Mouse (Mus musculus): ENCODE results near the gene Ifna16. TPM values are rescaled to one million over a fixed set of nuclear protein-coding genes. Genes with fewer than 3 reads are reported as not detected.

Ifna16 gene
- polyA plus RNA-seq, 1 experiment from 2014 or later, result not detected

DNA sequence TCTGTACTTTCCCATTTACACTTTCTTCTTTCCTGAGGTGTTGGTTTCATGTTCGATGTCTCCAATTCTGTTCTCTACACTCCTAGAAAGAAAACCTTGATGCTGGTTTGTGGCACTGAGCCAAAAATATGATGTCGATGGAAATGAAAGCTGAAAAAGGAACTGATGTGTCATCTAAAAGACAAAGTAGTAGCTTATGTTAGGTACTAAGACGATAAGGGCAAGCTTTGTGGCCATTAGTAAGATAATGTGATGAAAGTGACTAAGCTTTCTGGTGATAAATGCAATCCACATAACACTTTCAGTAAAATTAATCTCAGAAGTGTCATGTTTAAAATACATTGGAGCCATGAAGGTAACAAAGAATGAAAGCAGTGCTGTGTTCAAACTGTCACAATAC is 4.6 kb upstream of the Ifna16 start:
- no peak overlapping the region for H3K9ac ChIP-seq (ENCODE audit: low read length)
- DNase-seq (ENCODE audit: low spot score) (no peak), ATAC-seq (replicated peaks; ENCODE audit: low FRiP score) (no peak)
- H3K27me3 ChIP-seq (ENCODE audit: control insufficient read depth, insufficient read depth, low read length), result no peaks in the 10 kb centered on the region
- no peak overlapping the region for H3K4me3 ChIP-seq (ENCODE audit: low read depth, low read length)
- H3K9me3 ChIP-seq (ENCODE audit: control insufficient read depth, low read length), result no peaks in the 10 kb centered on the region
- H3K4me1 ChIP-seq (replicated peaks; ENCODE audit: control insufficient read depth, insufficient read depth, low read length), result no peaks in the 10 kb centered on the region
- H3K36me3 ChIP-seq (ENCODE audit: control insufficient read depth, insufficient read depth, low read length), result no peaks in the 10 kb centered on the region
- H3K27ac ChIP-seq (ENCODE audit: low read depth, low read length), result no peak overlapping the region
- 80% methylated on average over 3 of the region's 3 CpGs for WGBS
- no peak overlapping the region for H3K4me2 ChIP-seq (ENCODE audit: low read depth, low read length, severe bottlenecking)

DNA sequence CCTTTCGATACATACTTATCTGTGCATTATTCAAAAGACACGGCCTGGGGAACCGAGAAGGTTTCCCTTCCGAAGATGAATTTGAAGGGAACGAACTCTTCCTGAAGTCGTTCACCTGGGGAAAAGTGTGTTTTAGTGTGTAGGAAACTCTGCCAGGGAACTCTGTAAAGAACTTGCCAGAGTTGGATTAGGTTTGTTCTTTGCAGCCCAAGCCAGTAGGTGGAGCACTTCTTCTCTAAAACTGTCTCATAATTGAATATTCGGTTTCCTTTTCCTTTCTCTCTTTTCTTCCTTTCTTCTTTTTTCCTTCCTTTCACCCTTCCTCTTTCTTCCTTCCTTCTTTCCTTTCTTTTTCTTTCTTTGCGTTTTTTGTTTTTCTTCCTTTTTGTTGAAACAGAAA is 3.6 kb upstream of the Ifna16 start:
- Histone ChIP-seq H3K9me3 (ENCODE audit: control insufficient read depth, low read length) (no peaks in the 10 kb centered on the region), H3K36me3 (ENCODE audit: control insufficient read depth, insufficient read depth, low read length) (no peaks in the 10 kb centered on the region), H3K4me2 (ENCODE audit: low read depth, low read length, severe bottlenecking) (no peak overlapping the region), H3K9ac (ENCODE audit: low read length) (no peak overlapping the region), H3K27me3 (ENCODE audit: control insufficient read depth, insufficient read depth, low read length) (no peaks in the 10 kb centered on the region), H3K4me1 (replicated peaks; ENCODE audit: control insufficient read depth, insufficient read depth, low read length) (no peaks in the 10 kb centered on the region), H3K4me3 (ENCODE audit: low read depth, low read length) (no peak overlapping the region), H3K27ac (ENCODE audit: low read depth, low read length) (no peak overlapping the region)
- 54% methylated on average over 8 of the region's 8 CpGs for WGBS
- no peak for DNase-seq (ENCODE audit: low spot score)
- ATAC-seq (replicated peaks; ENCODE audit: low FRiP score), result no peak

DNA sequence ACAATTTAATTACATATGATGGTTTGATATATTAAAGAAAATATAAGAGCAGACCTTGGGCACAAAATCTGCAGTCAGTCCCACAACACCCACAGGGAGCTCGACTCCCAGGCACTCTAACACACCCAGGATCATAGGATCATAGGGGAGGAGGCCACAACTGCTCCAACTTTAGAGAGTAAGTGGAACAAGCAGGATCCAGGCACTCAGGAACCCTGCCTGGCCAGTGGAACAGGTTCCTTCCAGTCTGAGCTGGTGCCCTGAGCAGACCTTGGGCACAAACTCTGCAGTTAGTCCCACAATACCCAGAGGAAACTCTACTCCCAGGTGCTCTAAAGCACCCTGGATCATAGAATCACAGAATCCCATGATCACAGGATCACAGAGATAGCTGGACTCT is 21.3 kb downstream of the Ifna16 start:
- WGBS, result 68% methylated on average over 1 of the region's 1 CpGs
- H3K27ac ChIP-seq (ENCODE audit: low read depth, low read length), result no peak overlapping the region
- no peak overlapping the region for H3K4me3 ChIP-seq (ENCODE audit: low read depth, low read length)

DNA sequence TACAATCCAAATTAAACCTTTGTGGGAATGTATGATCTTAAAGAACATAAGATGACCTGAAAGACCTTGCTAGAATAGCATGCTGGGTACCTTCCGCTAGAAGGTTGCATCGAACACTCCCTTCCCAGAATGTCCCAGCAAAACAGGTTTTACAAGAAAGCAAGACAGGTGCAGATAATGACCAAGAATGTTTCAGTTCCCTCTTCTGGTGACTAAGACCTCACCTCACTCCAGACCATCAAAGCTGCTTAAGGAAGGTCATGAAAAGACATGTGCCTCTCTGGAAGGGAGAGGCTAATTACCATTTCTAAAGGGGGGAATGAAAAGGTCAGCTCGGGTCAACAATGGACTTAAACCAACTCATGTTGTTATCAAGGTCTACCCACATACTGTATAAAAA is 23.1 kb downstream of the Ifna16 start:
- WGBS, result 69% methylated on average over 3 of the region's 3 CpGs
- ATAC-seq (replicated peaks; ENCODE audit: low FRiP score), result no peak

More for the DNA sequence above, 21.3 kb downstream of the Ifna16 start:
- H3K4me2 ChIP-seq (ENCODE audit: low read depth, low read length, severe bottlenecking), result no peak overlapping the region
- ATAC-seq (replicated peaks; ENCODE audit: low FRiP score) (no peak), DNase-seq (ENCODE audit: low spot score) (no peak)
- no peaks in the 10 kb centered on the region for H3K36me3 ChIP-seq (ENCODE audit: control insufficient read depth, insufficient read depth, low read length)
- H3K27me3 ChIP-seq (ENCODE audit: control insufficient read depth, insufficient read depth, low read length), result no peaks in the 10 kb centered on the region
- no peaks in the 10 kb centered on the region for H3K9me3 ChIP-seq (ENCODE audit: control insufficient read depth, low read length)
- no peak overlapping the region for H3K9ac ChIP-seq (ENCODE audit: low read length)
- no peaks in the 10 kb centered on the region for H3K4me1 ChIP-seq (replicated peaks; ENCODE audit: control insufficient read depth, insufficient read depth, low read length)

DNA sequence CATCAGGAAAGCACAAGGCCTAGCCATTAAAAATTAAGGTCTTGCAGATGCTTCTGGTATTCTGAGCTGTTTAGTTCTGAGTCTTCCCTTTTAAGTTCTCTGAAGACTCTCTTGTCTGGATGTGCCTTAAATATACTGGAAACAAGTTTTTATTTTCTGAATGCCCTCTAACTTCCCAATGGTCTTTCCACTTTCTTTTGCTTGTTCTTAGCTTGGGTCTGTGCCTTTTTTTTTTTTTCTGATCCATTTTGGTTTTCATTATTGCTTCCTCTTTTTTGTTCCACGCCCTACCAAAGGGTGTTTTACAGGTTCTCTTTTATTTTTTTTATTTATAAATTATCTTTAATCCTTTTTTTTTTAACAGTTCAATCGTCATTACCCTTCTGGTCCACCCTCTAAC is 32.4 kb downstream of the Ifna16 start, which contains the start of gene Ifna13:
Gene Ifna13 (minus strand): TSS at position 101 of the 400 bp plus-strand sequence.
- Histone ChIP-seq H3K4me3 (ENCODE audit: low read depth, low read length) (no peak within 1 kb of the TSS), H3K36me3 (ENCODE audit: control insufficient read depth, insufficient read depth, low read length) (no peaks in the 10 kb centered on the region), H3K4me2 (ENCODE audit: low read depth, low read length, severe bottlenecking) (no peak within 1 kb of the TSS), H3K9ac (ENCODE audit: low read length) (no peak within 1 kb of the TSS), H3K4me1 (replicated peaks; ENCODE audit: control insufficient read depth, insufficient read depth, low read length) (no peaks in the 10 kb centered on the region), H3K27ac (ENCODE audit: low read depth, low read length) (no peak within 1 kb of the TSS), H3K9me3 (ENCODE audit: control insufficient read depth, low read length) (no peaks in the 10 kb centered on the region), H3K27me3 (ENCODE audit: control insufficient read depth, insufficient read depth, low read length) (no peaks in the 10 kb centered on the region)
- WGBS, result 46% methylated on average over 2 of the region's 2 CpGs
- ATAC-seq (replicated peaks; ENCODE audit: low FRiP score) (no peak), DNase-seq (ENCODE audit: low spot score) (no peak)

More for the DNA sequence above, 23.1 kb downstream of the Ifna16 start:
- no peak overlapping the region for H3K4me3 ChIP-seq (ENCODE audit: low read depth, low read length)
- H3K4me1 ChIP-seq (replicated peaks; ENCODE audit: control insufficient read depth, insufficient read depth, low read length), result no peaks in the 10 kb centered on the region
- DNase-seq (ENCODE audit: low spot score), result no peak
- no peak overlapping the region for H3K9ac ChIP-seq (ENCODE audit: low read length)
- no peak overlapping the region for H3K27ac ChIP-seq (ENCODE audit: low read depth, low read length)
- no peaks in the 10 kb centered on the region for H3K27me3 ChIP-seq (ENCODE audit: control insufficient read depth, insufficient read depth, low read length)
- H3K36me3 ChIP-seq (ENCODE audit: control insufficient read depth, insufficient read depth, low read length), result no peaks in the 10 kb centered on the region
- no peaks in the 10 kb centered on the region for H3K9me3 ChIP-seq (ENCODE audit: control insufficient read depth, low read length)
- no peak overlapping the region for H3K4me2 ChIP-seq (ENCODE audit: low read depth, low read length, severe bottlenecking)

DNA sequence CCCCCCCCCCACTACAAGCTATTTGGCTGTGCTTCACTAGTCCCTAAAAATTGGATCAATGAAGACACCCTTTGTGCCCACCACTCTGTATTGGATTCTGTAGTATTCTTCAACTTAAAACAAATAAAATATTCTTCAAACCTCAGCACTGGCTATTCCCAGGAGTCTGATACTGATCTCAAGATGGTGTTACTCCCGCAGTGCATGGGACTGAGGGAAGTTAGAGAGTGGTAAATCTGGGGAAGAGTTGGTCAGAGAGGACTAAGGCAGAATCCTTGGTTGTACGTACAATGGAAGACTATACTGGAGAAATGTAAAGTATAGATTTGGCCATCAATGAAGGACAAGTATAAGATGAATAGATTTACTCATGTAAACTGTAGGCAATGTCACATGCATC is 34.2 kb downstream of the Ifna16 start:
- WGBS, result 42% methylated on average over 2 of the region's 2 CpGs
- DNase-seq (ENCODE audit: low spot score) (no peak), ATAC-seq (replicated peaks; ENCODE audit: low FRiP score) (peak; percentile 18; the same call in 1 of the 2 replicates)
- H3K4me3 ChIP-seq (ENCODE audit: low read depth, low read length), result no peak overlapping the region
- H3K4me2 ChIP-seq (ENCODE audit: low read depth, low read length, severe bottlenecking), result no peak overlapping the region
- no peaks in the 10 kb centered on the region for H3K9me3 ChIP-seq (ENCODE audit: control insufficient read depth, low read length)
- no peak overlapping the region for H3K9ac ChIP-seq (ENCODE audit: low read length)
- H3K36me3 ChIP-seq (ENCODE audit: control insufficient read depth, insufficient read depth, low read length), result no peaks in the 10 kb centered on the region
- H3K27ac ChIP-seq (ENCODE audit: low read depth, low read length), result no peak overlapping the region
- no peaks in the 10 kb centered on the region for H3K27me3 ChIP-seq (ENCODE audit: control insufficient read depth, insufficient read depth, low read length)
- H3K4me1 ChIP-seq (replicated peaks; ENCODE audit: control insufficient read depth, insufficient read depth, low read length), result no peaks in the 10 kb centered on the region

DNA sequence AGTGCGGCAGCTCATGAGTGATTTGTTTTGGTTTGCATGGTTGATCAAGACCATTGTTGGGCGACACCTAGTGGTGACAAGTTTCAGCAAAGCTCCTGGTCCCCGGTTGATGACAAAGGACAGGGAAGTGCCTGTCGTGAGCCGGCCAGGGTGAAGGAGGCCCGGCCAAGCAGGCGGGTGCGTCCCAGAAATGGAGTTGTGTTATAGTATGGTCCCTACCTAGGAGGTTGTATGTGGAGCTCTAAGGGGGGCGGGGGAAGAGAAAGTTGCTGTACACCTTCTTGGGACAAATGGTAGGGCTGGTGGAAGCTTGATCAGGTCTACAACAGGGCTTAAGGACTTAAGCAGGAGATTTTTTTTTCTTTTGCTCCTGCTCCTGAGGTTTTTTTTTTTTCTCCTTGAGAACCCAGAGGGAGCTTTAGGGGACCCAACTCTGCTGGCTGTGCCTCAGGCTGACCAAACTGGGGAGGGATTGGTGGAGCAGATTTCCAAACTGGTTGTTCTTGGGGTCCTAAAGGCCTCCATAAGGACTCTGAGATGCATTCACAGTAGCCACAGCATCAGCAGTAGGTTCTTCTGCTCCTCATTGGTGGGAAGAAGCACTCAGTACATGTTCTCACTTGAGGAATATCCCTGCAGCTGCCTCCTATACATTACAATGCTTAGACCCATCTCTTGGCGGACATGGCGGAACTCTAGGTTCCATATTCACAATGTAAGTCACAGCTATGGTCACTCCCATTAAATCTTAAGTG is 35.5 kb downstream of the Ifna16 start:
- no peaks in the 10 kb centered on the region for H3K36me3 ChIP-seq (ENCODE audit: control insufficient read depth, insufficient read depth, low read length)
- no peaks in the 10 kb centered on the region for H3K27me3 ChIP-seq (ENCODE audit: control insufficient read depth, insufficient read depth, low read length)
- no peak overlapping the region for H3K27ac ChIP-seq (ENCODE audit: low read depth, low read length)
- no peaks in the 10 kb centered on the region for H3K4me1 ChIP-seq (replicated peaks; ENCODE audit: control insufficient read depth, insufficient read depth, low read length)
- H3K9me3 ChIP-seq (ENCODE audit: control insufficient read depth, low read length), result no peaks in the 10 kb centered on the region
- H3K4me2 ChIP-seq (ENCODE audit: low read depth, low read length, severe bottlenecking), result no peak overlapping the region; the same call in 1 of the 2 replicates
- ATAC-seq (replicated peaks; ENCODE audit: low FRiP score) (peak; percentile 90), DNase-seq (ENCODE audit: low spot score) (peak; percentile 96)
- no peak overlapping the region for H3K9ac ChIP-seq (ENCODE audit: low read length)
- 22% methylated on average over 11 of the region's 11 CpGs for WGBS
- H3K4me3 ChIP-seq (ENCODE audit: low read depth, low read length), result no peak overlapping the region

DNA sequence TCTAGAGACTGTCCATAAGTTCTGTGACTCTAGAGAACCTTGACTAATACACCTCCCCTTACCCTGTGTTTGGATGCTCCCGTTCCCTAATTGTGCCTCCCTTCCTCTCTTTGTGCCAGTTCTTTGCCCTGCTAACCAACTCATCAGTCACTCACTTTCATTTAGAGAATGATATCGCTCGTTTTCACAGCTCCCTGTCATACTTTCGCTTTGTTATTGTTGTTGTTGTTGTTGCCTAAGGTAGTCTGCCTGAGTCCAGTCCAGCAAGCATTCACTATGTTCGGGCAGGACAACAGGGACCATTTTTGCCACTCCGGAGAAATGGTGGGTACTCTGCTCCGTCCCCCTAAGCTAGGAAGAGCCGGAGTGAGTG is 36.0 kb downstream of the Ifna16 start:
- no peaks in the 10 kb centered on the region for H3K4me1 ChIP-seq (replicated peaks; ENCODE audit: control insufficient read depth, insufficient read depth, low read length)
- H3K9ac ChIP-seq (ENCODE audit: low read length), result no peak overlapping the region
- H3K27ac ChIP-seq (ENCODE audit: low read depth, low read length), result no peak overlapping the region
- no peaks in the 10 kb centered on the region for H3K36me3 ChIP-seq (ENCODE audit: control insufficient read depth, insufficient read depth, low read length)
- no peak for ATAC-seq (replicated peaks; ENCODE audit: low FRiP score)
- WGBS, result 68% methylated on average over 8 of the region's 8 CpGs
- no peak for DNase-seq (ENCODE audit: low spot score)
- H3K4me2 ChIP-seq (ENCODE audit: low read depth, low read length, severe bottlenecking), result peak overlapping the region; percentile 34
- H3K9me3 ChIP-seq (ENCODE audit: control insufficient read depth, low read length), result no peaks in the 10 kb centered on the region
- H3K4me3 ChIP-seq (ENCODE audit: low read depth, low read length), result no peak overlapping the region
- no peaks in the 10 kb centered on the region for H3K27me3 ChIP-seq (ENCODE audit: control insufficient read depth, insufficient read depth, low read length)

DNA sequence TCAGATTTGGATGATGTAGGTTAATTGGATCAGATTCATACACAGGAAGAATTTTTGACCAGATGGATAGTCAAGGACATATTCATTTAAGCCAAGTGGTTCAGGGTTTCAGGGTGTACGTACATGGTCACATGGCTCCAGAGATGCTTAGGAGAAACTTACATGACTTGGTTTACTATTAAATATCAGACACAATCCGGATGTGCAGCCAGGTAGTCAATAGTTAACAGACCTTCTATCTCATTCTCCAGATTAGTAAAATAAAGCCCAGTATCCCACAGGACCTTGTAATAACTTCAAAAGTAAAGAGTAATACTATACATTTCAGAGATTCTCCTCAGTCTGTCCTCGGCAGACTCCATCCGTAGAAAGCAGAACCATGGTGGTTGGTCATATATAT is 42.4 kb downstream of the Ifna16 start, which contains the start of gene C87499:
Gene C87499 (minus strand): TSS at position 101 of the 400 bp plus-strand sequence.
- no peak for DNase-seq (ENCODE audit: low spot score)
- Histone ChIP-seq H3K27ac (ENCODE audit: low read depth, low read length) (no peak within 1 kb of the TSS), H3K9ac (ENCODE audit: low read length) (no peak within 1 kb of the TSS), H3K4me1 (replicated peaks; ENCODE audit: control insufficient read depth, insufficient read depth, low read length) (no peaks in the 10 kb centered on the region), H3K4me3 (ENCODE audit: low read depth, low read length) (no peak within 1 kb of the TSS), H3K9me3 (ENCODE audit: control insufficient read depth, low read length) (no peaks in the 10 kb centered on the region), H3K27me3 (ENCODE audit: control insufficient read depth, insufficient read depth, low read length) (no peaks in the 10 kb centered on the region), H3K4me2 (ENCODE audit: low read depth, low read length, severe bottlenecking) (no peak within 1 kb of the TSS), H3K36me3 (ENCODE audit: control insufficient read depth, insufficient read depth, low read length) (no peaks in the 10 kb centered on the region)
- ATAC-seq (replicated peaks; ENCODE audit: low FRiP score), result no peak
- WGBS, result 91% methylated on average over 4 of the region's 4 CpGs
